Mouse (Mus musculus) gastrocnemius, adult 8-10 months (tissue): Measurements from ENCODE around the gene Defa32. TPM values are rescaled to one million over a fixed set of nuclear protein-coding genes. Genes with fewer than 3 reads are reported as not detected.
"Not testable (repeated sequence)": the region's sequence is repeated elsewhere in the genome, so short reads cannot be mapped to it uniquely, and the experiment has no call there.

ENCODE experiments used
- DNase-seq, 2 experiments: peaks; one replicate each; pipeline ENCODE4 v3.0.0; 2022; ENCODE audit warnings: low spot score in 2 of 2
- total RNA-seq, 4 experiments: library from RNA; stranded (reverse); gene quantifications; 2 replicates each; pipeline ENCODE4 v1.2.4; 2022

Defa32 gene
- total RNA-seq = not detected

- DNase-seq = not testable (repeated sequence)
Observed at GRCm38 (mm10) chr8:21528732-21529131, at the start of gene Defa32. TSS of gene Defa32 (plus strand) at chr8:21529032.

DNA sequence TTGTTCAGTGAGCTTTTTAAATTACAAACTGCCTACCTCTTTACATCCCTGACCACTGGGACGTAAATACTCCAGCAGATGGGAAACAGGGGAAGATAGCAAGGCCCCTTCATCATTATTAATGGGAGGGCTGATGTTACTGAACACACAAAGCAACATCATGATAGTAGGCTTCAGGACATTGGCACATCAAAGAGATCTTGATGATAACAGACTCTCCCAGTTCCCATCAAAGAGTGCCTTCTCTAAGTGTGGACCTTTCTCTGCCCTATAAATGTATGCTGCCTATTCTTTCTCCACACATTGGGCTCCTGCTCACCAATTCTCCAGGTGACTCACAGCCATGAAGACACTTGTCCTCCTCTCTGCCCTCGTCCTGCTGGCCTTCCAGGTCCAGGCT lies 19.9 kb upstream of the Defa32 start, which contains the start of gene Defa20:
Gene Defa20 (plus strand): TSS at position 301 of the 400 bp plus-strand sequence.
- not testable (repeated sequence) for DNase-seq

DNA sequence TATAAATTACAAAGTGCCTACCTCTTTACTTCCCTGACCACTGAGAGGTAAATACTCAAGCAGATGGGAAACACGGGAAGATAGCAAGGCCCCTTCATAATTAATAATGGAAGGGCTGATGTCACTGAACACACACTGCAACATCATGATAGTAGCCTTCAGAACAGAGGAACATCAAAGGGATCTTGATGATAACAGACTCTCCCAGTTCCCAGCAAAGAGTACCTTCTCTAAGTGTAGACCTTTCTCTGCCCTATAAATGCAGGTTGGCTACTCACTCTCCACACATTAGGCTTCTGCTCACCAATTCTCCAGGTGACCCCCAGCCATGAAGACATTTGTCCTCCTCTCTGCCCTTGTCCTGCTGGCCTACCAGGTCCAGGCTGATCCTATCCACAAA lies 36.3 kb downstream of the Defa32 start, which contains the start of gene Defa37:
Gene Defa37 (plus strand): TSS at position 301 of the 400 bp plus-strand sequence.
- DNase-seq = not testable (repeated sequence)

Other genes with a start within 250 kb of the Defa32 start
- gene Defa27, start 213.5 kb upstream of the Defa32 start, total RNA-seq = not detected
- gene Defa29, start 202.0 kb upstream of the Defa32 start, total RNA-seq = not detected
- gene Defa2, start 150.5 kb upstream of the Defa32 start, total RNA-seq = not detected
- not detected for gene Defa33, start 137.2 kb upstream of the Defa32 start, total RNA-seq
- gene Defa36, start 101.6 kb upstream of the Defa32 start, total RNA-seq = not detected
- not detected for gene Gm7849, start 72.5 kb upstream of the Defa32 start, total RNA-seq
- not detected for gene Defa20, start 19.8 kb upstream of the Defa32 start, total RNA-seq
- gene Defa37, start 36.4 kb downstream of the Defa32 start, total RNA-seq = not detected
- not detected for gene Defa28, start 54.0 kb downstream of the Defa32 start, total RNA-seq
- gene Gm7861, start 65.5 kb downstream of the Defa32 start, total RNA-seq = not detected
- not detected for gene Defa26, start 89.2 kb downstream of the Defa32 start, total RNA-seq
- not detected for gene Defa17, start 126.7 kb downstream of the Defa32 start, total RNA-seq
- not detected for gene Defa34, start 136.8 kb downstream of the Defa32 start, total RNA-seq
- not detected for gene AY761184, start 174.6 kb downstream of the Defa32 start, total RNA-seq
- gene Defa24, start 205.5 kb downstream of the Defa32 start, total RNA-seq = not detected